Mouse (Mus musculus): ENCODE data around the gene Slc25a39. TPM values are rescaled to one million over a fixed set of nuclear protein-coding genes. Genes with fewer than 3 reads are reported as not detected.

Gene Slc25a39
- total RNA-seq, 2 experiments from 2014 or later, result 54.4 to 76.1 TPM

- DNase-seq, result no peak
These were observed 28.7 kb upstream of the Slc25a39 start for GRCm38 (mm10) chr11:102436471-102436790.

- peak; percentile 22 for DNase-seq
These were observed 28.2 kb upstream of the Slc25a39 start for GRCm38 (mm10) chr11:102435754-102436470.

GRCm38 (mm10) chr11:102434816-102435705, 27.3 kb upstream of the Slc25a39 start:
- DNase-seq, result no peak

- DNase-seq, result peak; percentile 69
These were observed 26.7 kb upstream of the Slc25a39 start for GRCm38 (mm10) chr11:102434406-102434805.

- DNase-seq, result no peak
These were observed 26.1 kb upstream of the Slc25a39 start for GRCm38 (mm10) chr11:102433866-102434265.

- DNase-seq, result peak; percentile 92
These were observed 25.1 kb upstream of the Slc25a39 start for GRCm38 (mm10) chr11:102432896-102433295.

- peak; percentile 24 for DNase-seq
These were observed 24.5 kb upstream of the Slc25a39 start for GRCm38 (mm10) chr11:102432115-102432843.

- DNase-seq, result no peak
These were observed 24.0 kb upstream of the Slc25a39 start for GRCm38 (mm10) chr11:102431728-102432114.

- DNase-seq, result peak; percentile 69
These were observed 23.4 kb upstream of the Slc25a39 start for GRCm38 (mm10) chr11:102431018-102431645.

GRCm38 (mm10) chr11:102430121-102431017, 22.6 kb upstream of the Slc25a39 start, which contains the start of gene Grn:
Gene Grn (plus strand): TSS chr11:102430315.
- peak; percentile 90 for DNase-seq

- no peak for DNase-seq
These were observed 21.8 kb upstream of the Slc25a39 start for GRCm38 (mm10) chr11:102429551-102429950.

- DNase-seq, result no peak
These were observed 21.3 kb upstream of the Slc25a39 start for GRCm38 (mm10) chr11:102428981-102429540.

- no peak for DNase-seq
These were observed 18.0 kb upstream of the Slc25a39 start for GRCm38 (mm10) chr11:102425555-102426316.

GRCm38 (mm10) chr11:102424666-102425065, 16.9 kb upstream of the Slc25a39 start:
- no peak for DNase-seq

- no peak for DNase-seq
These were observed 13.8 kb upstream of the Slc25a39 start for GRCm38 (mm10) chr11:102421559-102421958.

GRCm38 (mm10) chr11:102418887-102419286, 11.1 kb upstream of the Slc25a39 start:
- DNase-seq, result no peak

- DNase-seq, result no peak
These were observed 9.4 kb upstream of the Slc25a39 start for GRCm38 (mm10) chr11:102417160-102417559.

- no peak for DNase-seq
These were observed 7.5 kb upstream of the Slc25a39 start for GRCm38 (mm10) chr11:102415034-102415802.

GRCm38 (mm10) chr11:102413059-102413458, 5.3 kb upstream of the Slc25a39 start:
- no peak for DNase-seq
